Mouse (Mus musculus): Measurements from ENCODE around the gene Fnip2. TPM values are rescaled to one million over a fixed set of nuclear protein-coding genes. Genes with fewer than 3 reads are reported as not detected.
A peak's percentile ranks its signal among the peaks of the same experiment; 100 is the strongest.

The Fnip2 gene
- total and polyA plus RNA-seq, 3 experiments, result 0.21 to 0.71 (median 0.31) TPM

DNA sequence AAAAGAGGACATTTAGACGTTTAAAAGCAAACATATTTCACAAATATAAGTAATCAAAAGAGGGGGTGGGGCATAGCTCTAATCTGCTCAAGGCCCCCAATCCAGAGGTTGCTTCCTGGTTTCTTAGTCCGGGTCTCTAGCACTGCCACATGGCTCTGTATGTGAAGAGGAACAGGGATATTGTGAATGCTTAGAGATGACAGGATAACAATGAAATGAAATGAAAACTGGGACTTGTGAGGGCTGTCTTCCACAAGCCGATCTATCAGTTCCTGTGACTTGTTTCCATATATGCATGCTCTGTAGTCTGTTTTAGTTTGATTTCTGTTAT lies 1.7 kb upstream of the Fnip2 start:
- Histone ChIP-seq H3K4me3 (replicated peaks in 1 of 3; ENCODE audit: low read depth in 2 of 3, low read length in 2 of 3, poor library complexity in 1 of 3) (no peak overlapping the region), H3K27me3 (replicated peaks) (peaks cover 59% of the 10 kb centered on the region), H3K9me3 (replicated peaks; ENCODE audit: low read length) (peaks cover 12% of the 10 kb centered on the region), H3K27ac (ENCODE audit: insufficient read depth, low read depth) (no peak overlapping the region), H3K9ac (ENCODE audit: insufficient read depth, low read depth) (no peak overlapping the region), H3K4me2 (ENCODE audit: insufficient read depth, low read depth, poor library complexity, severe bottlenecking) (no peak overlapping the region), H3K79me2 (replicated peaks; ENCODE audit: control insufficient read depth, extremely low read depth, insufficient read depth, poor library complexity, severe bottlenecking) (no peaks in the 10 kb centered on the region), H3K36me3 (replicated peaks in 1 of 2; ENCODE audit: control insufficient read depth in 1 of 2, insufficient read depth in 1 of 2, low read length in 1 of 2) (no peaks in the 10 kb centered on the region), H3K4me1 (ENCODE audit: control insufficient read depth in 1 of 2, insufficient read depth in 2 of 2) (peaks cover 0 to 17% of the 10 kb centered on the region in 2 experiments; a peak in 2 of 4 replicates)
- dilution Hi-C loops (cut with MboI; ENCODE audit: extremely low pct_ligation_motif_present, extremely low pct_unique_long_range_greater_than_20kb, low sequenced_read_pairs) (no loop called here), in situ Hi-C loops (cut with MboI; ENCODE audit: low pct_ligation_motif_present, low pct_unique_long_range_greater_than_20kb, low sequenced_read_pairs) (no loop called here)
- TF ChIP-seq NELFE (IDR thresholded peaks at IDR 0.05; ENCODE audit: low read depth, low read length) (no peak), RAD21 (IDR thresholded peaks at IDR 0.05; ENCODE audit: low read depth, low read length) (no peak), CHD2 (IDR thresholded peaks at IDR 0.05; ENCODE audit: low read length) (no peak), USF1 (IDR thresholded peaks at IDR 0.05; ENCODE audit: low read depth, low read length) (no peak), ETS1 (conservative IDR thresholded peaks at IDR 0.05; ENCODE audit: low read depth, low read length) (no peak), SMC3 (IDR thresholded peaks at IDR 0.05; ENCODE audit: low read depth, low read length) (no peak), MXI1 (IDR thresholded peaks at IDR 0.05; ENCODE audit: low read depth, low read length) (no peak), JUND (conservative IDR thresholded peaks at IDR 0.05; ENCODE audit: low read depth, low read length) (no peak), RCOR1 (conservative IDR thresholded peaks at IDR 0.05; ENCODE audit: low read depth, low read length) (no peak), EP300 (IDR thresholded peaks at IDR 0.05; ENCODE audit: low read length) (no peak), MAX (IDR thresholded peaks at IDR 0.05; ENCODE audit: low read length) (no peak), ZMIZ1 (IDR thresholded peaks at IDR 0.05; ENCODE audit: low read depth, low read length) (no peak), POLR2A (IDR thresholded peaks at IDR 0.05; ENCODE audit: low read depth, low read length) (no peak), ZNF384 (IDR thresholded peaks at IDR 0.05; ENCODE audit: low read depth, low read length) (no peak), HCFC1 (IDR thresholded peaks at IDR 0.05; ENCODE audit: low read depth, low read length) (no peak), IRF4 (IDR thresholded peaks at IDR 0.05; ENCODE audit: low read depth, low read length) (no peak), GABPA (IDR thresholded peaks at IDR 0.05; ENCODE audit: insufficient replicate concordance, low read depth, low read length) (no peak), E2F4 (IDR thresholded peaks at IDR 0.05; ENCODE audit: insufficient replicate concordance, low read depth, low read length) (no peak), MYC (IDR thresholded peaks at IDR 0.05; ENCODE audit: low read depth, low read length) (no peak)
- no peak for DNase-seq (ENCODE audit: extremely low read depth)

DNA sequence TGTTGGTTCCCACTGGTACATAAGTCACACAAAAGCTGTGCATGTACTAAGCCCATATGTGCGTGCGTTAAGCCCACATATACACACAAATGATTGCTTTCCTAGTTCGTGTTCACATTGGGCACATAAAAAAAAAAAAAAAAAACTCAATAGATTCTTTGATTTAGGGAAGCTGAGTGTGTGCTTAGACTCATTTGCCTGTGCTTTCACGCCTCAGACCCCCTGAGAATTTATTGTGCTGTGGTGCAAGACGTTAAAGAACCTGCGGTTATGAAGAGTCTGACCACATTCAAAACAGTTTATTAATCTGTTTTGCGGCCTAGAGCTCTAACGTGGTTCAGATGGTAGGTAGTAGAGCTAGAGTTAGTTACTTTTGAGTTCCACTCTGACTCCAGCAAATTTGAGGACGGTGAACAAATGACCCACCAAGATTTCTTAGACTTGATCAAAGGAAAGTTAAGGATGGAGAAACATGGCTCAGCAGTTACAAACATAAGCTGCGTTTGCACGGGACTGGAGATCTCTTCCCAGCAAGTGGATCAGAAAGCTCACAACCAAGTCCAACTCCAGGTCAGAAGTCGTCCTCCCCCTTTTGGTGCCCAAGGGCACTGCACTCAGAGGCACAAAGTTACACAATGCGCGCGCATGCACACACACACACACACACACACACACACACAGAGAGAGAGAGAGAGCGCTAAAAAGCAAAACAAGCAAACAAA lies 1.2 kb upstream of the Fnip2 start:
- H3K27ac ChIP-seq (ENCODE audit: insufficient read depth, low read depth), result no peak overlapping the region
- in situ Hi-C loops (cut with MboI; ENCODE audit: low pct_ligation_motif_present, low pct_unique_long_range_greater_than_20kb, low sequenced_read_pairs), result no loop called here
- peak; percentile 85 for DNase-seq (ENCODE audit: extremely low read depth)

More for the DNA sequence above, 1.2 kb upstream of the Fnip2 start:
- Histone ChIP-seq H3K79me2 (replicated peaks; ENCODE audit: control insufficient read depth, extremely low read depth, insufficient read depth, poor library complexity, severe bottlenecking) (no peaks in the 10 kb centered on the region), H3K36me3 (replicated peaks in 1 of 2; ENCODE audit: control insufficient read depth in 1 of 2, insufficient read depth in 1 of 2, low read length in 1 of 2) (no peaks in the 10 kb centered on the region), H3K4me1 (ENCODE audit: control insufficient read depth in 1 of 2, insufficient read depth in 2 of 2) (peaks cover 0 to 17% of the 10 kb centered on the region in 2 experiments; a peak in 2 of 4 replicates), H3K4me3 (replicated peaks in 1 of 3; ENCODE audit: low read depth in 2 of 3, low read length in 2 of 3, poor library complexity in 1 of 3) (no peak overlapping the region), H3K27me3 (replicated peaks) (peaks cover 60% of the 10 kb centered on the region), H3K9ac (ENCODE audit: insufficient read depth, low read depth) (no peak overlapping the region), H3K4me2 (ENCODE audit: insufficient read depth, low read depth, poor library complexity, severe bottlenecking) (no peak overlapping the region), H3K9me3 (replicated peaks; ENCODE audit: low read length) (peaks cover 12% of the 10 kb centered on the region)
- dilution Hi-C loops (cut with MboI; ENCODE audit: extremely low pct_ligation_motif_present, extremely low pct_unique_long_range_greater_than_20kb, low sequenced_read_pairs), result no loop called here
- peak; percentile 81 for TF ChIP-seq MAFK (IDR thresholded peaks at IDR 0.05; ENCODE audit: insufficient replicate concordance, low read length)
- TF ChIP-seq ZNF384 (IDR thresholded peaks at IDR 0.05; ENCODE audit: low read depth, low read length), result peak; percentile 80
- peak; percentile 34; the same call in 1 of the 2 replicates for TF ChIP-seq EP300 (IDR thresholded peaks at IDR 0.05; ENCODE audit: low read length)
- TF ChIP-seq TBP (conservative IDR thresholded peaks at IDR 0.05; ENCODE audit: low read depth, low read length), result no peak
- TF ChIP-seq BHLHE40 (IDR thresholded peaks at IDR 0.05; ENCODE audit: low read depth, low read length), result peak; percentile 67
- no peak for TF ChIP-seq HCFC1 (IDR thresholded peaks at IDR 0.05; ENCODE audit: low read depth, low read length)

Data from CH12.LX (cell line).